Mouse (Mus musculus) embryonic facial prominence, embryonic 15.5 days (tissue): Measurements from ENCODE around the gene Proz. TPM values are rescaled to one million over a fixed set of nuclear protein-coding genes. Genes with fewer than 3 reads are reported as not detected.

Experiments
- polyA plus RNA-seq: library from polyadenylated mRNA; unstranded; fragments of >200 nt; fragmentation: Nextera tagmentation; extraction: Ambion mirVana; gene quantifications from 2 replicates; pipeline ENCODE4 v1.2.1, GENCODE M21; 2015

Proz gene
- polyA plus RNA-seq, 1 experiment from 2014 or later, result 0.13 TPM

Other genes starting within 250 kb of the Proz start
- 16.8 and 18.7 TPM in 2 replicates for gene Mcf2l, start 187.1 kb upstream of the Proz start, polyA plus RNA-seq
- gene F7, start 34.9 kb upstream of the Proz start, polyA plus RNA-seq, result 0.11 TPM in 1 of 2 replicates, not detected in the other
- 0.13 and 0.67 TPM in 2 replicates for gene F10, start 23.6 kb upstream of the Proz start, polyA plus RNA-seq
- gene Pcid2, start 44.5 kb downstream of the Proz start, polyA plus RNA-seq, result 37.4 and 41.9 TPM in 2 replicates
- 104 and 106 TPM in 2 replicates for gene Cul4a, start 44.7 kb downstream of the Proz start, polyA plus RNA-seq
- gene Lamp1, start 98.2 kb downstream of the Proz start, polyA plus RNA-seq, result 334 and 345 TPM in 2 replicates
- 15.4 and 16.1 TPM in 2 replicates for gene Grtp1, start 139.7 kb downstream of the Proz start, polyA plus RNA-seq
- gene Adprhl1, start 193.2 kb downstream of the Proz start, polyA plus RNA-seq, result 4.4 and 6.1 TPM in 2 replicates
- 29.4 and 29.7 TPM in 2 replicates for gene Dcun1d2, start 227.2 kb downstream of the Proz start, polyA plus RNA-seq
- gene Tmco3, start 227.3 kb downstream of the Proz start, polyA plus RNA-seq, result 44.8 and 52.4 TPM in 2 replicates